Mouse (Mus musculus): Measurements from ENCODE around the gene Naa25. TPM values are rescaled to one million over a fixed set of nuclear protein-coding genes. Genes with fewer than 3 reads are reported as not detected.

Gene Naa25
- polyA plus RNA-seq, 1 experiment from 2014 or later, result 38.0 TPM

Other genes with a start within 250 kb of the Naa25 start
- gene Ptpn11, start 206.5 kb upstream of the Naa25 start, polyA plus RNA-seq (2014; fragmentation: Nextera tagmentation; extraction: Ambion mirVana), result 25.8 and 28.8 TPM in 2 replicates
- 685 and 696 TPM in 2 replicates for gene Rpl6, start 193.5 kb upstream of the Naa25 start, polyA plus RNA-seq (2014; fragmentation: Nextera tagmentation; extraction: Ambion mirVana)
- 7.3 and 7.4 TPM in 2 replicates for gene Hectd4, start 177.7 kb upstream of the Naa25 start, polyA plus RNA-seq (2014; fragmentation: Nextera tagmentation; extraction: Ambion mirVana)
- 71.8 and 75.8 TPM in 2 replicates for gene Trafd1, start 12.3 kb upstream of the Naa25 start, polyA plus RNA-seq (2014; fragmentation: Nextera tagmentation; extraction: Ambion mirVana)
- gene Tmem116, start 54.0 kb downstream of the Naa25 start, polyA plus RNA-seq (2014; fragmentation: Nextera tagmentation; extraction: Ambion mirVana), result 2.6 and 3.6 TPM in 2 replicates
- gene Erp29, start 54.6 kb downstream of the Naa25 start, polyA plus RNA-seq (2014; fragmentation: Nextera tagmentation; extraction: Ambion mirVana), result 157 and 159 TPM in 2 replicates
- 0.17 TPM in 1 of 2 replicates, not detected in the other for gene Adam1b, start 105.5 kb downstream of the Naa25 start, polyA plus RNA-seq (2014; fragmentation: Nextera tagmentation; extraction: Ambion mirVana)
- 2.1 and 2.3 TPM in 2 replicates for gene Adam1a, start 147.5 kb downstream of the Naa25 start, polyA plus RNA-seq (2014; fragmentation: Nextera tagmentation; extraction: Ambion mirVana)
- not detected in 2 replicates for gene Gm42878, start 147.5 kb downstream of the Naa25 start, polyA plus RNA-seq (2014; fragmentation: Nextera tagmentation; extraction: Ambion mirVana)
- gene Mapkapk5, start 148.0 kb downstream of the Naa25 start, polyA plus RNA-seq (2014; fragmentation: Nextera tagmentation; extraction: Ambion mirVana), result 46.5 and 47.8 TPM in 2 replicates
- gene Aldh2, start 195.9 kb downstream of the Naa25 start, polyA plus RNA-seq (2014; fragmentation: Nextera tagmentation; extraction: Ambion mirVana), result 87.8 and 93.0 TPM in 2 replicates
- 2.0 and 2.7 TPM in 2 replicates for gene Acad12, start 221.0 kb downstream of the Naa25 start, polyA plus RNA-seq (2014; fragmentation: Nextera tagmentation; extraction: Ambion mirVana)